Mouse (Mus musculus): ENCODE results near the gene Fam208a. TPM values are rescaled to one million over a fixed set of nuclear protein-coding genes. Genes with fewer than 3 reads are reported as not detected.

Gene Fam208a
- total and polyA plus RNA-seq, 3 experiments, result 4.4 to 11.4 (median 8.2) TPM

DNA sequence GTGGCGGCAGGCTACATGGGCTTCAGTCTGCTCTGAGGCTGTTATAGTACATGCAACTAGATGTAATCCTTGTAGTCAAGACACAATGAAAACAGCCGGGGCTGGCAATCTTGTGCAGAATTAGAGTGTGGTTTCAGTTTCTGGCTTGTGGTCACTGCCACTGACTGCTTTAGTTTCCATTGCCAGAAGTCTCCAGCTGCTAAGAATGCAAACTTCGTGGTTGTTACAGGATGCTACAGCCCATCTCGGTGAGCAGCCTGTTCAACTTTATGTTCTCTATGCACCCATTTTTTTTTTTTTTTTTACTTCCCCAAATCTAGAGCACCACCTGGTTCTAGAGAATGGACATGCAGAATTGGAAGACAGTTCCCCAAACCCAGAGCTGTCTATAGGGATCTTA is 23.2 kb upstream of the Fam208a start (continued):
- TF ChIP-seq MXI1 (IDR thresholded peaks at IDR 0.05; ENCODE audit: low read depth, low read length) (no peak), TBP (conservative IDR thresholded peaks at IDR 0.05; ENCODE audit: low read depth, low read length) (no peak), SIN3A (IDR thresholded peaks at IDR 0.05; ENCODE audit: low read length) (no peak; the same call in 1 of the 2 replicates), JUND (conservative IDR thresholded peaks at IDR 0.05; ENCODE audit: low read depth, low read length) (peak; percentile 31; the same call in 1 of the 2 replicates), RCOR1 (conservative IDR thresholded peaks at IDR 0.05; ENCODE audit: low read depth, low read length) (peak; percentile 83), POLR2A (IDR thresholded peaks at IDR 0.05; ENCODE audit: low read depth, low read length) (no peak), JUN (IDR thresholded peaks at IDR 0.05; ENCODE audit: insufficient read depth, low read depth, low read length) (peak; percentile 53; the same call in 1 of the 2 replicates), MAZ (IDR thresholded peaks at IDR 0.05; ENCODE audit: low read depth, low read length) (no peak), ZC3H11A (IDR thresholded peaks at IDR 0.05; ENCODE audit: low read depth, low read length) (no peak), CHD1 (IDR thresholded peaks at IDR 0.05; ENCODE audit: low read depth, low read length) (no peak), HCFC1 (IDR thresholded peaks at IDR 0.05; ENCODE audit: low read depth, low read length) (no peak), CHD2 (IDR thresholded peaks at IDR 0.05; ENCODE audit: low read length) (peak; percentile 36; the same call in 1 of the 2 replicates), POLR2AphosphoS2 (IDR thresholded peaks at IDR 0.05; ENCODE audit: low read depth, low read length) (no peak)

GRCm38 (mm10) chr14:27405947-27406346 is 22.7 kb upstream of the Fam208a start:
- Histone ChIP-seq H3K9ac (ENCODE audit: insufficient read depth, low read depth) (no peak overlapping the region), H3K9me3 (replicated peaks; ENCODE audit: low read length) (peaks cover 22% of the 10 kb centered on the region), H3K27me3 (replicated peaks) (no peaks in the 10 kb centered on the region), H3K36me3 (replicated peaks in 1 of 2; ENCODE audit: control insufficient read depth in 1 of 2, insufficient read depth in 1 of 2, low read length in 1 of 2) (no peaks in the 10 kb centered on the region), H3K4me3 (replicated peaks in 1 of 3; ENCODE audit: low read depth in 2 of 3, low read length in 2 of 3, poor library complexity in 1 of 3) (no peak overlapping the region), H3K27ac (ENCODE audit: insufficient read depth, low read depth) (peak overlapping the region; percentile 76), H3K4me1 (ENCODE audit: control insufficient read depth in 1 of 2, insufficient read depth in 2 of 2) (peaks cover 10 to 45% of the 10 kb centered on the region in 2 experiments), H3K79me2 (replicated peaks; ENCODE audit: control insufficient read depth, extremely low read depth, insufficient read depth, poor library complexity, severe bottlenecking) (no peaks in the 10 kb centered on the region), H3K4me2 (ENCODE audit: insufficient read depth, low read depth, poor library complexity, severe bottlenecking) (no peak overlapping the region)
- dilution Hi-C loops (cut with MboI; ENCODE audit: extremely low pct_ligation_motif_present, extremely low pct_unique_long_range_greater_than_20kb, low sequenced_read_pairs) (no loop called here), in situ Hi-C loops (cut with MboI; ENCODE audit: low pct_ligation_motif_present, low pct_unique_long_range_greater_than_20kb, low sequenced_read_pairs) (loop anchor here (5.0 kb wide), 1 partner anchor 219 kb away; no protein-coding TSS in a partner anchor)
- TF ChIP-seq MAFK (IDR thresholded peaks at IDR 0.05; ENCODE audit: insufficient replicate concordance, low read length) (peak; percentile 62; the same call in 1 of the 2 replicates), CHD1 (IDR thresholded peaks at IDR 0.05; ENCODE audit: low read depth, low read length) (no peak), EP300 (IDR thresholded peaks at IDR 0.05; ENCODE audit: low read length) (peak; percentile 51; the same call in 1 of the 2 replicates), TCF12 (IDR thresholded peaks at IDR 0.05; ENCODE audit: low read depth, low read length) (no peak), IRF4 (IDR thresholded peaks at IDR 0.05; ENCODE audit: low read depth, low read length) (peak; percentile 62; the same call in 1 of the 2 replicates)
- peak; percentile 44 for DNase-seq (ENCODE audit: extremely low read depth)

GRCm38 (mm10) chr14:27408240-27408639 is 20.4 kb upstream of the Fam208a start:
- dilution Hi-C loops (cut with MboI; ENCODE audit: extremely low pct_ligation_motif_present, extremely low pct_unique_long_range_greater_than_20kb, low sequenced_read_pairs) (no loop called here), in situ Hi-C loops (cut with MboI; ENCODE audit: low pct_ligation_motif_present, low pct_unique_long_range_greater_than_20kb, low sequenced_read_pairs) (loop anchor here (5.0 kb wide), 1 partner anchor 221 kb away; no protein-coding TSS in a partner anchor)
- Histone ChIP-seq H3K9ac (ENCODE audit: insufficient read depth, low read depth) (no peak overlapping the region), H3K36me3 (replicated peaks in 1 of 2; ENCODE audit: control insufficient read depth in 1 of 2, insufficient read depth in 1 of 2, low read length in 1 of 2) (no peaks in the 10 kb centered on the region), H3K27ac (ENCODE audit: insufficient read depth, low read depth) (no peak overlapping the region), H3K4me3 (replicated peaks in 1 of 3; ENCODE audit: low read depth in 2 of 3, low read length in 2 of 3, poor library complexity in 1 of 3) (no peak overlapping the region), H3K4me2 (ENCODE audit: insufficient read depth, low read depth, poor library complexity, severe bottlenecking) (no peak overlapping the region), H3K9me3 (replicated peaks; ENCODE audit: low read length) (peaks cover 22% of the 10 kb centered on the region), H3K4me1 (ENCODE audit: control insufficient read depth in 1 of 2, insufficient read depth in 2 of 2) (peaks cover 8 to 47% of the 10 kb centered on the region in 2 experiments), H3K79me2 (replicated peaks; ENCODE audit: control insufficient read depth, extremely low read depth, insufficient read depth, poor library complexity, severe bottlenecking) (no peaks in the 10 kb centered on the region), H3K27me3 (replicated peaks) (no peaks in the 10 kb centered on the region)
- TF ChIP-seq HCFC1 (IDR thresholded peaks at IDR 0.05; ENCODE audit: low read depth, low read length) (no peak), MAX (IDR thresholded peaks at IDR 0.05; ENCODE audit: low read length) (no peak), PAX5 (IDR thresholded peaks at IDR 0.05; ENCODE audit: low read length) (no peak), NRF1 (IDR thresholded peaks at IDR 0.05; ENCODE audit: low read depth, low read length) (no peak), JUND (conservative IDR thresholded peaks at IDR 0.05; ENCODE audit: low read depth, low read length) (no peak), ZC3H11A (IDR thresholded peaks at IDR 0.05; ENCODE audit: low read depth, low read length) (no peak), ZNF384 (IDR thresholded peaks at IDR 0.05; ENCODE audit: low read depth, low read length) (no peak), SIN3A (IDR thresholded peaks at IDR 0.05; ENCODE audit: low read length) (no peak), KAT2A (IDR thresholded peaks at IDR 0.05; ENCODE audit: insufficient replicate concordance, low read length) (no peak), SMC3 (IDR thresholded peaks at IDR 0.05; ENCODE audit: low read depth, low read length) (no peak), IRF4 (IDR thresholded peaks at IDR 0.05; ENCODE audit: low read depth, low read length) (no peak), CTCF (conservative IDR thresholded peaks at IDR 0.05 in 1 of 2, IDR thresholded peaks at IDR 0.05 in 1 of 2; ENCODE audit: low read depth in 2 of 2, low read length in 2 of 2) (no peak), POLR2AphosphoS2 (IDR thresholded peaks at IDR 0.05; ENCODE audit: low read depth, low read length) (no peak), ETS1 (conservative IDR thresholded peaks at IDR 0.05; ENCODE audit: low read depth, low read length) (no peak), MEF2A (IDR thresholded peaks at IDR 0.05; ENCODE audit: borderline replicate concordance, low read depth, low read length) (no peak), E2F4 (IDR thresholded peaks at IDR 0.05; ENCODE audit: insufficient replicate concordance, low read depth, low read length) (no peak)
- DNase-seq (ENCODE audit: extremely low read depth), result no peak

Measured in CH12.LX (cell line).